Mouse (Mus musculus) liver, embryonic 14.5 days (tissue): ENCODE measurements around the gene Znrf3.
"Not testable (repeated sequence)": the region's sequence is repeated elsewhere in the genome, so short reads cannot be mapped to it uniquely, and the experiment has no call there.

Source experiments
- CTCF ChIP-seq: IDR thresholded peaks from 2 replicates; pipeline ENCODE4 v1.5.1; 2016; ENCODE audit warnings: antibody characterized with exemption, low read depth, control low read depth
- EP300 ChIP-seq: IDR thresholded peaks from 2 replicates; pipeline ENCODE4 v1.6.1; 2016; ENCODE audit warnings: antibody characterized with exemption, low read depth

DNA sequence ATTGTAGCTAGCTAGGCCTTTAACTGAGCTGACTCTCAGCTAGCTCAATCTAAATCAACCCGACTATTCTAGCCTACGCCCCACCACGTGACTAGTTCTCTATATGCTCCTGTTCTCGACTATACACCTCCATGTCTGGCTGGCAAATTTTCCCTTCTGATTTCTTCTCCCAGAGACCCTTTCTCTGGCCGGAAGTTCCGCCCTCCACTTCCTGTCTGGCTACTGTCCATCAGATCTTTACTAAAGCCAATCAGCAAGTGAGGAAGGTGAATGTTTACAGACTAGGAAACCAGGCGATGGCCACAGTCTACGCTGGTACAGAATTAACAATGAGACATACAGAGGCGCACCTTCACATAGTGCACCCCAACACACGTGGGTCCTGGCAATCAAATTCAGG is 44.8 kb upstream of the Znrf3 start:
- not testable (repeated sequence) for TF ChIP-seq CTCF, EP300
